Mouse (Mus musculus) monocyte, adult 2 months (primary cell): ENCODE data around the gene Samd1.

Experiments
- DNase-seq, 2 experiments: peaks; one replicate each; pipeline ENCODE4 v3.0.0; 2022; ENCODE audit warnings: low spot score in 2 of 2, low read depth in 1 of 2

Samd1 gene

GRCm38 (mm10) chr8:84010625-84011611 is 13.4 kb downstream of the Samd1 start:
- peak in 1 of 2 experiments; percentile 51 for DNase-seq

GRCm38 (mm10) chr8:84011705-84012498 is 14.4 kb downstream of the Samd1 start, which contains the start of gene 2210011C24Rik:
Gene 2210011C24Rik (minus strand): TSS chr8:84012171.
- no peak for DNase-seq

DNA sequence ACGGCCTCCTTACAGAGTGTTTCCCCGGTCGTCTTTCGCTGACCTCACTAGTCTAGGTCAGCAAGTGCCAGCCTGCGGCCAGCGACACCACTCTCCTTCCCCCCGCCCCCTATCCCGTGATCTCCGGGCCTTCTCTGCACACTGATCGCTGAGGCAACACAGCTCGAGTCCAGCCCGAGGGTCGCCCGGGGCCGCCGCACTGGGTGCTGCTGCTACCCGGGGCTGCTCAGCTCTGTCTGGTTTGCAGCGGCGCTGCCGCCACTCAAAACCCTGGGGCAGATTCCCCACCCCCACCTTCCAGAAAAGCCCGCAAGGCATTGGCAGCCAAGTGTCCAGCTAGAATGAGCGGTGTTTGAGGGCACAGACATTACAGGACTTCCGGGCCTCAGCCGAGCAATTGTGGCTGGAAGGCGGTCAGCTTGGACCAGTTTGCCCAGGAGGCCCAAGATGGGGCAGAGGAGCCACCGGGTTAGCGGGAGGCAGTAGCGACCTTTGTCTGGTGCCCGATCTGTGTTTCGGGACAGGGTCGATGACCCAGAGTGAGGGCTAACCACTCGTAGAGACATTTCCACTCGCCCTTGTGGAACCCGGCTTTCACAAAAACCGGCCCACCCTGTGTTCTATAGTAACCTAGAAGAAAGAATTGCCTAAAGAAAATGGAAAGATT is 15.2 kb downstream of the Samd1 start:
- DNase-seq: no peak

- DNase-seq: no peak
Observed at GRCm38 (mm10) chr8:84015833-84016232, 18.4 kb downstream of the Samd1 start.

DNA sequence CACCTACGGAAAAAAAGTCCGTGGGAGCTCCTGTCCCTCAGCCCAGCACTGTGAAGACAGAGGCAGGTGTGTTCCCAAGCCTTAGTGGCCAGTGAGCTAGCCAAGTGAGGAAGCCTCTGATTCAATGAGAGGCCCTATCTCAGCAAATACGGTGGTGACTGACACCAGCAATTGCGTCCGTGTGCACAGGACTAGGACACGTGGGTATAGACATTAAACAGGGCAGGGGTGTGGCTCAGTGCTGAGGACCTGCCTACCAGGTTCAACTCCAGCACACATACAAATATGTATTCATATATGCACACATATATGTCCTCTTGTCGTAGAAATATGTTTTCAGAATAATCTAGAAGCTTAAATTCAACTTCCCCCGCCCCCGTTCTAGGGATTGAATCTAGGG is 22.3 kb downstream of the Samd1 start:
- no peak for DNase-seq

GRCm38 (mm10) chr8:84021096-84021495 is 23.6 kb downstream of the Samd1 start, which contains the start of gene Palm3:
Gene Palm3 (plus strand): TSS chr8:84021471.
- DNase-seq: no peak

GRCm38 (mm10) chr8:84021569-84021968 is 24.1 kb downstream of the Samd1 start:
- no peak for DNase-seq

DNA sequence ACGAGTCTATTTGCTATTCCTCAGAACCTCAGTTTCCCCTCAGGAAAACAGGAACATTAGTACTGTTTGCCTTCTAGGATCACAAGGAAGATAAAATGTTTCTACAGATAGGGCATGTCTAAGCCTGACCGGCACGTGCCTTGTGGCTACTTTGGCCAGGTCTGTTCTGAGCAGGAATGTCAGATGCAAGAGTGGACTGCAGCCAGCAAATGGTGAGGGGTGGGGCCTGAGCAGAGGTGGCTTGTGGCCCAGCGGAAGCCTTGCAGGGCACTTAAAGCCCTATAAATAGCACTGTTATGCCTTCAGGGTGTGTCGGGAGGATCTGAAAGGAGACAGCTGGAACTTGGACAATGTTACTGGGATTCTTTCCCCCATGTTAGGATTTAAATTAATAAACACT is 25.6 kb downstream of the Samd1 start:
- DNase-seq: no peak

- DNase-seq: no peak
Observed at GRCm38 (mm10) chr8:84023631-84024030, 26.2 kb downstream of the Samd1 start.

DNA sequence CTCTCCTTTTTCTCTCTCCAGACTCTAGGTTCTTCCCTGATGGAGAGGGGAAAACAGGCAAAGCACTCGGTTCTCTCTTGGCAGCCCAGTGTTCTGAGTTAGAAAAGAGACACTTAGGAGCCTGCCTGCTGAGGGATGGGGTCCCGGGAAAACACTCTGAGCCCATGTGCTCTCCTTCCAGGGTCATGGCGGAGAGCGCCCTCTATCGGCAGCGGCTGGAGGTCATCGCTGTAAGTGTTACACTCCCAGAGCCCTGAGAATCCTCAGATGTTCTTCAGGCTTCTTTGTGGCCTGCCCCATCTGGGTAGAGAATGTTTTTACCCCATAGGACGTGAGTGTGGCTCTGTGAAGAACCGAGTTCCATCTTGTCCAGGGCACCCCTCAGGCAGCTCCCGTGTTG is 26.7 kb downstream of the Samd1 start:
- DNase-seq: peak in 1 of 2 experiments; percentile 31

GRCm38 (mm10) chr8:84025863-84026262 is 28.4 kb downstream of the Samd1 start:
- no peak for DNase-seq

DNA sequence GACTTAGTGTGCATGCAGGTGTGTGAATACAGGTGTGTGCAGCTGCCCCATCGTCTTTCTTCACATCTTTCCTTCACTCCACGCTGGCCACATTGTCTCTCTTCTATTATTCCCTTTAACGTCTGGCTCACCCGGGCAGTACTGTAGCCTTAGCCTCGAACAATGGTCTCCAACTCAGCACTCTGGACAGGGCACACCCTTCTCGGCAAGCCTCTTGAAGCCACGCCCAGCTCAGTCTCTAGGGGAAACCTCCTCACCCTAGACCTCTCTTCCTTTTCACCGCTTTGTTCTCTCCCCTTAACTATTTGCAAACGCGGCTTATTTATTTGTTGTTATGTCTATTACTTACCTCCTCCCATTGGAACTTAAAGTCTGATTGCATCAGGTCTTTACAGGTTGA is 30.0 kb downstream of the Samd1 start:
- DNase-seq: no peak

- DNase-seq: no peak
Observed at GRCm38 (mm10) chr8:84029272-84029671, 31.8 kb downstream of the Samd1 start.

- no peak for DNase-seq
Observed at GRCm38 (mm10) chr8:84032777-84033176, 35.3 kb downstream of the Samd1 start.

DNA sequence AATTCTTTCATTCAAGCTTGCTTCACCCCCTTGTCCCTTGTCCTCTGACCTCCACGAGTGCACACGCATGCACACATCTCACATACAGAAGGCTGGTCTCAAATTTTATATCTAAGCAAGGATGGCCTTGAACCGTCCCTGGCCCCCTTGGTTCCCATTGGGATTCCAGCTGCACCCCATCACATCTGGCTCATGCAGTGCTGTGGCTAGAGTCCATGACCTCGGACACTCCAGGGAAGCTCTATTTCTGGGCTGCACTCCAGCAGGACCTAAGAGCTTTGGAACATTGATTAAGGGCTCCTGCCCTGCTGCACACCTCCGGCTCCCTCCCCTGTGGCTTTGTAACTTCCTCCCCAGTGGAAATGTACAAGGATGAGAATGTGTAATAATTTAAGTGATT is 40.5 kb downstream of the Samd1 start:
- DNase-seq: no peak

DNA sequence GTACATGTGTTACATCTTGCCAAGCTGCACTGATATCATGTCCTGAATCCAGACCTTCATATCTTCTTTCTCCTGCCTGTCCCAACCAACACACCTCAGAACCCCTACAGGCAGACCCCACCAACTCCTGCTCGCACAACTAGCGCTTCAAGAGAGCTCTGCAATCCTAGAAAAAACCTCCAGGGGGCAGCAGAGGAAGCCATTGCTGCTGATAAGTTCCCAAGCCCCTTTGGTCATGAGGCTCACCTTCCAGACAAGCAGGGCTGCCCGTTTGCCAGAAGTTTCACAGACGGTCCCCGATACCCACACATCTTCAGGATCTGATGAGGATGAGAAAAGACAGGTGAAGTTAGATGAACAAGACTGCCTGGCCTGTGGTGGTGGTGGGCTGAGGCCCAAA is 41.6 kb downstream of the Samd1 start:
- peak in 1 of 2 experiments; percentile 42 for DNase-seq

- peak in 1 of 2 experiments; percentile 54 for DNase-seq
Observed at GRCm38 (mm10) chr8:84042066-84042947, 44.8 kb downstream of the Samd1 start, which contains the start of gene Il27ra. Gene Il27ra (minus strand): TSS chr8:84042589.

GRCm38 (mm10) chr8:84042948-84043342 is 45.5 kb downstream of the Samd1 start:
- DNase-seq: no peak

DNA sequence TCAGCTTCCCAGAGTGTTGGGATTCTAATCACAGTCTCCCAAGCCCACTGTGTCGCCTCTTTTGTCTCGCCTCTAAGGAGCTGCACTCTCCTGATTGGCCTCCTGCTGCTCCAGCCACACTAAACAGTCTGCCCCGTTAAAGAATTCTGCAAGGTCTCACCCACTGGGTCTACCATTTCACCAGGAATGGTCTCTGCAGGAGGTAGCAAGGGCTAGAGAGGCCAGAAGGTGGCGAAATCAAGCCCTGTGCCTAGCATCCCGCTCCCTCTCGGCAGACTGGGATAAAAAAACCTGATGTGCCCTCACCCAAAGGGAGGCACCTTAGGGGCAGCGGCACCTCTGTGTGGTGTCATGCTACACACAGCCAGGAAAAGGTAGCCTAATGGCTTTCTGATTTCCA is 46.6 kb downstream of the Samd1 start:
- DNase-seq: no peak

- DNase-seq: no peak
Observed at GRCm38 (mm10) chr8:84044900-84045299, 47.4 kb downstream of the Samd1 start, which contains the start of gene Rln3. Gene Rln3 (minus strand): TSS chr8:84045000.
